Mouse (Mus musculus) embryonic facial prominence, embryonic 12.5 days (tissue): ENCODE data around the gene Dcaf8. TPM values are rescaled to one million over a fixed set of nuclear protein-coding genes. Genes with fewer than 3 reads are reported as not detected.
A peak's percentile ranks its signal among the peaks of the same experiment; 100 is the strongest.
"Not testable (repeated sequence)": the region's sequence is repeated elsewhere in the genome, so short reads cannot be mapped to it uniquely, and the experiment has no call there.

Experiments used
- ATAC-seq: fragments of 200-750 bp; cut with Nextera tagmentation; 2 replicates; pipeline ENCODE4 v1.8.0; 2017; ENCODE audit not compliant: insufficient number of reproducible peaks, insufficient read depth, low FRiP score, low TSS enrichment
- H3K27ac ChIP-seq: fragments of 300-500 bp; sonication (generic); 2 replicates; pipeline ENCODE4 v1.5.1; 2016; ENCODE audit warnings: mild to moderate bottlenecking
- H3K27me3 ChIP-seq: fragments of 300-500 bp; sonication (generic); 2 replicates; pipeline ENCODE4 v1.6.1; 2016; ENCODE audit warnings: mild to moderate bottlenecking, moderate library complexity
- H3K36me3 ChIP-seq: fragments of 300-500 bp; sonication (generic); 2 replicates; pipeline ENCODE4 v1.6.1; 2016; ENCODE audit warnings: mild to moderate bottlenecking
- H3K4me1 ChIP-seq: fragments of 300-500 bp; sonication (generic); 2 replicates; pipeline ENCODE4 v1.6.1; 2016
- H3K4me2 ChIP-seq: fragments of 300-500 bp; sonication (generic); replicated peaks from 2 replicates; pipeline ENCODE4 v1.6.1; 2016; ENCODE audit warnings: mild to moderate bottlenecking, moderate library complexity
- H3K4me3 ChIP-seq: fragments of 300-500 bp; sonication (generic); 2 replicates; pipeline ENCODE4 v1.5.1; 2016; ENCODE audit warnings: mild to moderate bottlenecking
- H3K9ac ChIP-seq: fragments of 300-500 bp; sonication (generic); 2 replicates; pipeline ENCODE4 v1.6.1; 2016; ENCODE audit warnings: mild to moderate bottlenecking, moderate library complexity
- H3K9me3 ChIP-seq: fragments of 300-500 bp; sonication (generic); 2 replicates; pipeline ENCODE4 v1.6.1; 2016; ENCODE audit warnings: mild to moderate bottlenecking, moderate library complexity
- WGBS: fragments of 180-500 bp; shearing (Covaris S2); methylation state at CpG from one replicate; pipeline ENCODE4 v1.1.7; 2016; 5-methylcytosine and 5-hydroxymethylcytosine counted together
- polyA plus RNA-seq: library from polyadenylated mRNA; unstranded; fragments of >200 nt; fragmentation: Nextera tagmentation; extraction: Ambion mirVana; gene quantifications from 2 replicates; pipeline ENCODE4 v1.2.1, GENCODE M21; 2016

The Dcaf8 gene
- polyA plus RNA-seq, 1 experiment from 2014 or later = 171 TPM

DNA sequence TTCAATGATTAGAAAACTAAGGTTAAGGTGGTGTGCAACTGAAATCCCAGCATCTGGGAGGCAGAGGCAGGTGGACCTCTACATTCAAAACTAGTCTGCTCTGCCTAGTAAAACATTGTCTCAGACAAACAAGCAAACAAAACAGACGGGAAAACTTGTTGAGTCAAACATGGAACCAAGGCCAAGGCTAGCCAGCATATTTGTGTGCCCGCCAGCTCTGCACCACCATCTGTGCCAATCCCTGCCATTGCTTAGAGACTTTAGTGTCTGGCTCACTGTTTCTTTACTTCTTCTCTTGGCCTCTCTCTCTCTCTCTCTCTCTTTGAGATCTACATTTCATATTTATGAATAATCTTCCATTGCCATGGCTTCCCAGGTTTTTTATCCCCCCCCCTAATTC, 80.3 kb downstream of the Dcaf8 start:
- Histone ChIP-seq H3K27me3 (no peaks in the 10 kb centered on the region), H3K4me3 (no peak overlapping the region), H3K4me1 (no peaks in the 10 kb centered on the region), H3K36me3 (no peaks in the 10 kb centered on the region), H3K9ac (no peak overlapping the region), H3K4me2 (no peak overlapping the region), H3K27ac (no peak overlapping the region), H3K9me3 (no peaks in the 10 kb centered on the region)
- no peak for ATAC-seq
- WGBS = 84% methylated on average over 2 of the region's 2 CpGs

DNA sequence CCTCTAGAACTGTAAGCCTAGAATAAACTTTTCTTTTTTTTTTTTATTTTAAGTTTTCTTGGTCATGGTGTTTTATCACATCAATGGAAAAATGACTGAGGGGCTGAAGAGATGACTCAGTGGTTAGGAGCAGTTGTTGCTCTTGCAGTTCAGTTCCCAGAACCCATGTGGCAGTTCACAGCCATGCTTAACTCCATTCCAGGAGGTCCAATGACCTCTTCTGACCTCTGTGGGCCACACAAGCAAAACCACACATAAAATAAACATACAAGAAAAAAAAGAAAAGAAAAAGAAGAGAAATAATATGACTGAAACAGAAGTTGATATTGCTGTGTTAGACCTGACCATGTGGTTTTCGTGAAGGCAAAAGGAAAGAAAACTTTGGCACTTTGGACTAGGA, 81.3 kb downstream of the Dcaf8 start:
- WGBS = 73% methylated on average over 1 of the region's 1 CpGs
- H3K4me3 ChIP-seq = no peak overlapping the region
- H3K9me3 ChIP-seq = no peaks in the 10 kb centered on the region
- no peaks in the 10 kb centered on the region for H3K27me3 ChIP-seq
- no peak overlapping the region for H3K9ac ChIP-seq
- no peaks in the 10 kb centered on the region for H3K36me3 ChIP-seq
- no peak overlapping the region for H3K27ac ChIP-seq
- no peaks in the 10 kb centered on the region for H3K4me1 ChIP-seq
- H3K4me2 ChIP-seq = no peak overlapping the region
- ATAC-seq = no peak

DNA sequence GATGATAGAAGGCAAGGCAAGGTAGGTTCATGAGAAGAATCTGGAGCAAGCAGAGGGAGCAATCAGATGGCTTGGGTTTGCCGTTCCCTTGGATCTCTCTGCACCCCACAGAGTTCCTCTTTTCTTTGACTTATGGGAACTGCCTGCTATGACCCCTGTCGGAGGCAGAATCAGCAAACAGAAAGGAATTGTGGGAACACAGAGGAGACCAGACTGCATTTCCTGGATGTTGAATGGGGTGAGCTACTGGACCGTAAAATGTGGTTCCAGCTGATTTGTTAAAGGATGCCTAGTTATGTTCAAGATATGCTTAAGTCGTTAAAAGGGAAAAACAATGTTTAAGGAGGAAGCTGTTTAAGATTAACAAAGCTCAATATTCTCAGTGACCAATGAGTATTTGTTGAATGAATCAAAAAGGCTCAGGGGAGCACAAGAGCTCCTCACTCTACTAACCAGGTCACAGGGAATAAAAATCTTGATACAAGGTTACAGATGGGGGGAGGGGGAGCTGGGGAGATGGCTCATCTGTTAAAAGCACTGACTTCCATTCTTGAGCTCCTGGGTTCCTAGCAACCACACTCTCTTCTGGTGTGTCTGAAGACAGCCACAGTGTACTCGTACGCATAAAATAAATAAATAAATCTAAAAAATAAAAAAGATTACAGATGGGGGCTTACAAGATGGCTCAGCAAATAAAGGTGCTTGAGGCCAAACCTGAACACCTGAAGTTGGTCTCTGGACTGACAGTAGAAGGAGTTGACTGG, 93.2 kb downstream of the Dcaf8 start:
- Histone ChIP-seq H3K9ac (no peak overlapping the region), H3K4me1 (peaks cover 9% of the 10 kb centered on the region), H3K4me2 (no peak overlapping the region), H3K27ac (no peak overlapping the region), H3K27me3 (peaks cover 20% of the 10 kb centered on the region), H3K4me3 (no peak overlapping the region), H3K9me3 (no peaks in the 10 kb centered on the region), H3K36me3 (no peaks in the 10 kb centered on the region)
- 57% methylated on average over 6 of the region's 6 CpGs for WGBS
- no peak for ATAC-seq

DNA sequence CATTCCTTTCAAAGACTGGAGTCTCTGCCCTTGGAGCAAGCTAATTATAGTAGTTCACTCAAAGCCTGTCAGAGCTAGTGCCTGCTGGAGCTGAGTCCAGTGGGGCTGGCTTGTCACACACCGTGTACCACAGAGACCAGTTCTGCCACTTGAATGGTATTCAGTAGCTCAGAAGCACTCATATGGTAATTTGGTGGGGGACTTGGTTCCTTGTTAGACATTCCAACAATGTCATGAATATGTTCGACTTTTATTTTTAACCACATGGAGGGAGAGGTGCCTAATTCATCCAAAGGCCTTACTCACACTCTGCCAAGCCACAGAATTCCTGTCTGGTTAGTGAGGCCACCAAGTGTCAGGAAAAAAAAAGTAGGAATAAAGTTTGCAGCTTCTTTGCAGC, 94.5 kb downstream of the Dcaf8 start:
- Histone ChIP-seq H3K27ac (no peak overlapping the region), H3K9ac (no peak overlapping the region), H3K27me3 (peaks cover 20% of the 10 kb centered on the region), H3K4me1 (peaks cover 8% of the 10 kb centered on the region), H3K9me3 (no peaks in the 10 kb centered on the region), H3K4me3 (no peak overlapping the region), H3K4me2 (no peak overlapping the region), H3K36me3 (no peaks in the 10 kb centered on the region)
- 52% methylated on average over 2 of the region's 2 CpGs for WGBS
- peak; percentile 56; the same call in 1 of the 2 replicates for ATAC-seq

DNA sequence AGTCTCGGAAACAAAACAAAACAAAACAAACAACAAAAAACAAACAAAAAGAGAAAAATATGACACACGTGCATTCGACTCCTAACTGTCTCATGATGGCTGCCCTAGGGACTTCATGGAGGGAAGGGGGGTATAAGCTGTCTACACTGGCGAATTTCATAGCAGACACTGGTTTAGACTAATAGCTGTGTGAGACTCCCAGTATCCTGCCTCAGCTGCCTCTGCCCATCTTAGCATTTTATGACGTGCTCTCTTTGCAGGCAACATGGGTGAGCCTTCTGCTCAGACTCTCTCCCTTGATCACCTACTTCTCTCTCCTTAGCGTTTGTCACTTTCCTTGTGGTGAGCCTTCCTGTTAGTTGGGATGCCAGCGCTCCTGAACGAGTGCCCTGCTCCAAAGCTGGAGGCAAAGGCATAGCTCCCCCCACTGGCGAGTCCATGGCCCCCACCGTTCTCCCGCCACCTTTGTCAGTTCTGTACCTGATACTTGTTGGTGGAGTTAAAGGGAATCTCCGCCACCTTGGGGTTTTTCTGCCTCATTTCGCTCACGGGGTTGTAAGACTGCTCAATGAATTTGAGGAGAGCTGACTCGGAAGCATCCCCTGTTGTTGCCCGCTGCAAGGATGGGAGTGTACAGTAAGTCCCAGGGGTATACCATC, 95.8 kb downstream of the Dcaf8 start:
- Histone ChIP-seq H3K27me3 (peaks cover 20% of the 10 kb centered on the region), H3K36me3 (no peaks in the 10 kb centered on the region), H3K4me1 (peaks cover 8% of the 10 kb centered on the region), H3K9me3 (no peaks in the 10 kb centered on the region), H3K27ac (no peak overlapping the region), H3K9ac (no peak overlapping the region), H3K4me3 (no peak overlapping the region), H3K4me2 (peak overlapping the region; percentile 18; the same call in 1 of the 2 replicates)
- no peak for ATAC-seq
- 23% methylated on average over 16 of the region's 16 CpGs for WGBS

DNA sequence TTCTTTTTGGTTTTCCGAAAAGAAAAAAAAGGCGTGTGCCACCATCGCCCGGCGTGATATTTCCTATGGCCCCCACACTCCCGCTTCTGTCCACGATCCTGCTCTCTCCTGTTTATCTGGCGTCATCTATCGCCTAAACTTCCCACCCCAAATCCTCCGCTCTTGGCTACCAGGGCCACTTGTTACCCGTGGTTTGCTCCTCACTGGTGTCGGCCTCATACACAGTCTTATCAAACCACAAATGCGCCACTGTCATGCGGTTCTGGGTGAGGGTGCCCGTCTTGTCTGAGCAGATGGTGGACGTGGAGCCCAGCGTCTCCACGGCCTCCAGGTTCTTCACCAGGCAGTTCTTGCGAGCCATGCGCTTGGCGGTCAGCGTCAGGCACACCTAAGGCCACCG, 96.8 kb downstream of the Dcaf8 start:
- not testable (repeated sequence) for H3K4me3 ChIP-seq
- 41% methylated on average over 23 of the region's 23 CpGs for WGBS
- peak overlapping the region; percentile 18 for H3K4me2 ChIP-seq

More for the DNA sequence above, 96.8 kb downstream of the Dcaf8 start:
- peaks cover 20% of the 10 kb centered on the region for H3K27me3 ChIP-seq
- not testable (repeated sequence) for H3K27ac ChIP-seq, ATAC-seq, H3K9ac ChIP-seq, H3K36me3 ChIP-seq, H3K9me3 ChIP-seq, H3K4me1 ChIP-seq

Other genes with a start within 250 kb of the Dcaf8 start
- 0.17 TPM in 1 of 2 replicates, not detected in the other for gene Slamf6, start 230.6 kb upstream of the Dcaf8 start, polyA plus RNA-seq
- 24.7 and 25.6 TPM in 2 replicates for gene Vangl2, start 119.6 kb upstream of the Dcaf8 start, polyA plus RNA-seq
- 3.9 and 4.1 TPM in 2 replicates for gene Nhlh1, start 90.5 kb upstream of the Dcaf8 start, polyA plus RNA-seq
- 231 and 236 TPM in 2 replicates for gene Copa, start 65.6 kb upstream of the Dcaf8 start, polyA plus RNA-seq
- gene Ncstn, start 65.3 kb upstream of the Dcaf8 start, polyA plus RNA-seq = 106 and 107 TPM in 2 replicates
- 168 and 169 TPM in 2 replicates for gene Pex19, start 21.3 kb upstream of the Dcaf8 start, polyA plus RNA-seq
- 118 TPM in 2 replicates for gene Pea15a, start 58.7 kb downstream of the Dcaf8 start, polyA plus RNA-seq
- 3.3 and 3.6 TPM in 2 replicates for gene Casq1, start 71.8 kb downstream of the Dcaf8 start, polyA plus RNA-seq
- gene Atp1a4, start 110.3 kb downstream of the Dcaf8 start, polyA plus RNA-seq = not detected in 2 replicates
- gene Igsf8, start 113.6 kb downstream of the Dcaf8 start, polyA plus RNA-seq = 45.4 and 45.8 TPM in 2 replicates
- gene Atp1a2, start 150.0 kb downstream of the Dcaf8 start, polyA plus RNA-seq = 4.5 and 4.7 TPM in 2 replicates
- gene Kcnj9, start 181.2 kb downstream of the Dcaf8 start, polyA plus RNA-seq = 0.15 and 0.22 TPM in 2 replicates
- gene Kcnj10, start 193.1 kb downstream of the Dcaf8 start, polyA plus RNA-seq = 0.06 and 0.08 TPM in 2 replicates
- 9.9 and 10.3 TPM in 2 replicates for gene Pigm, start 228.5 kb downstream of the Dcaf8 start, polyA plus RNA-seq